Comparison of ENCODE assay signal across 8 mouse cellular contexts in genomic region chr3:79518761-79519527, GRCm38 (mm10). TPM values are rescaled to one million over a fixed set of nuclear protein-coding genes. Genes with fewer than 3 reads are reported as not detected.
DNase-seq lines count a peak whose midpoint lies in the region; ATAC-seq and TF ChIP-seq lines count a peak whose summit lies in the region.

No protein-coding gene starts in this region.

- no peaks in the 10 kb centered on the region for H3K9me3 ChIP-seq in G1E (replicated peaks)
- H3K9me3 ChIP-seq in hindbrain, embryonic 16.5 days (ENCODE audit: control insufficient read depth, low read length), result no peaks in the 10 kb centered on the region
- H3K9me3 ChIP-seq in liver, embryonic 13.5 days (replicated peaks), result no peaks in the 10 kb centered on the region

- H3K27me3 ChIP-seq in G1E (ENCODE audit: insufficient read depth, low read length), result no peaks in the 10 kb centered on the region
- no peaks in the 10 kb centered on the region for H3K27me3 ChIP-seq in hindbrain, embryonic 16.5 days (replicated peaks; ENCODE audit: control insufficient read depth, insufficient read depth, low read length)
- no peaks in the 10 kb centered on the region for H3K27me3 ChIP-seq in liver, embryonic 13.5 days

- intact Hi-C loops in gastrocnemius, postnatal 14 days (cut with DNase I; ENCODE audit: low total_unique reads), result loop anchor here (10.0 kb wide), 1 partner anchor 46 kb away; the partner anchor contains the start of gene Fnip2

- no peak overlapping the region; the same call in 1 of the 2 replicates for H3K4me2 ChIP-seq in hindbrain, embryonic 16.5 days (ENCODE audit: low read length)
- peak overlapping the region; percentile 12 for H3K4me2 ChIP-seq in liver, embryonic 13.5 days

- peaks cover 53% of the 10 kb centered on the region for H3K4me1 ChIP-seq in G1E (ENCODE audit: insufficient read depth, low read depth, low read length)
- H3K4me1 ChIP-seq in hindbrain, embryonic 16.5 days (ENCODE audit: control insufficient read depth, insufficient read depth, low read depth, low read length), result peaks cover 18% of the 10 kb centered on the region
- H3K4me1 ChIP-seq in liver, embryonic 13.5 days (replicated peaks), result peaks cover 55% of the 10 kb centered on the region

- TF ChIP-seq CTCF in G1E (IDR thresholded peaks at IDR 0.05; ENCODE audit: low read depth, low read length), result no peak

- peak; percentile 84 for ATAC-seq in G1E (ENCODE audit: extremely low read depth, insufficient number of reproducible peaks, low FRiP score, poor library complexity, severe bottlenecking)
- peak; percentile 69 for ATAC-seq in hindbrain, embryonic 16.5 days
- peak; percentile 75 for ATAC-seq in liver, embryonic 13.5 days (ENCODE audit: low read depth)
- no peak for ATAC-seq in inflammation-experienced regulatory T-cells, adult 6 months

- H3K4me3 ChIP-seq in G1E (ENCODE audit: low read depth, low read length), result peak overlapping the region; percentile 34; the same call in 1 of the 2 replicates
- H3K4me3 ChIP-seq in hindbrain, embryonic 16.5 days (ENCODE audit: low read length), result no peak overlapping the region
- no peak overlapping the region for H3K4me3 ChIP-seq in liver, embryonic 13.5 days (replicated peaks)

- peak overlapping the region; percentile 5 for H3K9ac ChIP-seq in hindbrain, embryonic 16.5 days (ENCODE audit: low read depth, low read length)
- 0 out of 2 replicates have a peak overlapping the region, but pooled peaks have one; percentile 8 for H3K9ac ChIP-seq in liver, embryonic 13.5 days

- 38% methylated on average over 13 of the region's 13 CpGs for WGBS in hindbrain, embryonic 16.5 days
- WGBS in liver, embryonic 13.5 days (ENCODE audit: insufficient replicate concordance), result 20% methylated on average over 13 of the region's 13 CpGs

- H3K27ac ChIP-seq in hindbrain, embryonic 16.5 days (ENCODE audit: low read depth, low read length), result peak overlapping the region; percentile 12; the same call in 1 of the 2 replicates
- H3K27ac ChIP-seq in liver, embryonic 13.5 days, result peak overlapping the region; percentile 48; the same call in 1 of the 2 replicates

- peak; percentile 20 for DNase-seq in G1E (ENCODE audit: low spot score)
- DNase-seq in cerebellum, postnatal 25 days, result peak; percentile 73 to 76
- DNase-seq in gastrocnemius, postnatal 14 days, result peak; percentile 53
- DNase-seq in liver, embryonic 13.5 days, result no peak
- peak; percentile 45 for DNase-seq in neural tube, embryonic 10.5 days (ENCODE audit: extremely low spot score, low spot score)
- no peak for DNase-seq in layer of hippocampus, adult 9-11 months

- peaks cover 71% of the 10 kb centered on the region for H3K36me3 ChIP-seq in G1E (replicated peaks)
- H3K36me3 ChIP-seq in hindbrain, embryonic 16.5 days (ENCODE audit: control insufficient read depth, insufficient read depth, low read length), result no peaks in the 10 kb centered on the region
- peaks cover 36% of the 10 kb centered on the region for H3K36me3 ChIP-seq in liver, embryonic 13.5 days

RNA-seq across cellular contexts. Expression of gene Fnip2, which starts 48.7 kb away (rescaled TPM):
- total RNA-seq in G1E (2014; fragmentation: Nextera tagmentation) (71.3 and 81.8 TPM in 2 replicates), G1E (2017) (54.5 and 57.6 TPM in 2 replicates)
- polyA plus RNA-seq in G1E (2012), result 3.2 and 3.5 TPM in 2 replicates
- 1 to 10 TPM; 4.9 to 5.3 TPM for total RNA-seq in gastrocnemius, postnatal 14 days (2021)
- polyA plus RNA-seq in hindbrain, embryonic 16.5 days (2015; fragmentation: Nextera tagmentation; extraction: Ambion mirVana), result 4.5 and 5.5 TPM in 2 replicates
- polyA plus RNA-seq in liver, embryonic 13.5 days (2015; fragmentation: Nextera tagmentation; extraction: Ambion mirVana), result 3.5 and 3.8 TPM in 2 replicates
- under 1 TPM; 0.13 to 0.40 (median 0.29) TPM for polyA plus RNA-seq in inflammation-experienced regulatory T-cells, adult 6 months (2017; shearing (Covaris generic))

Comparison
In these comparisons a context has a peak if more than half of its experiments do, and no peak if none do; other contexts are left out.
1. DNase-seq: peak in G1E (single experiment), cerebellum, postnatal 25 days (2 of 2), gastrocnemius, postnatal 14 days (single experiment) and neural tube, embryonic 10.5 days (single experiment); none in liver, embryonic 13.5 days (single experiment) and layer of hippocampus, adult 9-11 months (single experiment).